Mouse (Mus musculus) central nervous system, embryonic 18 days (tissue): ENCODE measurements around the gene Med12l. TPM values are rescaled to one million over a fixed set of nuclear protein-coding genes. Genes with fewer than 3 reads are reported as not detected.

Source experiments
- polyA plus RNA-seq: library from polyadenylated mRNA; depleted of rRNA; stranded (reverse); fragments of >200 nt; gene quantifications from 2 replicates; pipeline ENCODE4 v1.2.3, GENCODE M21; 2012; rRNA removed

Med12l gene
- polyA plus RNA-seq: 10.4 and 10.5 TPM in 2 replicates

DNA sequence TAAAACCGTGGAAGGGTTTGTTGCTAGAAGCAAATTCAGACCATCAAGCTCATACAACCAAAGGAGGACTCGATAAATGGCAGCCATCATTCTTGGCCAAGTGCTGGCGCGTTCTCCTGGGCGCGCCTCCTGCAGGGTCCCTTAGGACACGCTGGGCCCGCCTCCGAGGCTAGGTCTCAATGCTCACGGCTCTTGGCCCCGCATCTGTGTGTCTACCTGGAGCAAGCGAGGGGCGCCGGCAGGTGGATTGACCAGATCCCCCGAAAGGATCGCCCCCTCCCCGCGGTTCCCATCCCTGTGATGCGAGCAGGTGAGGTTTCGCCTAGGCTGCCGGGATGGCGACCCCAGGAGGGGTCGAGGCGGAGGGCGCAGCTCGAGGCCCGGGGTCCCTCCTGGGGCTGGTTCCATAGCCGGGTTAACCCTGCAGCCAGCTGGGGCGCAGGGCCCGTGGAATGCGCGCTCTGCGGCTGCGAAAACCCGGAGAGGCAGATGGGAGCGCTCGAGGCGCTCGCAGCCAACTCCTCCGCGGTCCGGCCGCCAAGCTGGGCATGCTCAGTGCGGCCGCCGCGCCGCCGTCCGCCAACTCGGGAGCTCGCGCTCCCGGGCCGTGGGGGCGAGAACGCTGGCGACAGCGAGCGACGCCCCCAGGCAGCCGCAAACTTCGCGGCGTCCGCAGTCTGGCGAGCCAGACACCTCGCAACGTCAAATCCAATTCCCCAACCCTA lies at the start of gene Med12l:
Gene Med12l, plus strand, starts transcription at position 555 of the 725 bp plus-strand sequence.

DNA sequence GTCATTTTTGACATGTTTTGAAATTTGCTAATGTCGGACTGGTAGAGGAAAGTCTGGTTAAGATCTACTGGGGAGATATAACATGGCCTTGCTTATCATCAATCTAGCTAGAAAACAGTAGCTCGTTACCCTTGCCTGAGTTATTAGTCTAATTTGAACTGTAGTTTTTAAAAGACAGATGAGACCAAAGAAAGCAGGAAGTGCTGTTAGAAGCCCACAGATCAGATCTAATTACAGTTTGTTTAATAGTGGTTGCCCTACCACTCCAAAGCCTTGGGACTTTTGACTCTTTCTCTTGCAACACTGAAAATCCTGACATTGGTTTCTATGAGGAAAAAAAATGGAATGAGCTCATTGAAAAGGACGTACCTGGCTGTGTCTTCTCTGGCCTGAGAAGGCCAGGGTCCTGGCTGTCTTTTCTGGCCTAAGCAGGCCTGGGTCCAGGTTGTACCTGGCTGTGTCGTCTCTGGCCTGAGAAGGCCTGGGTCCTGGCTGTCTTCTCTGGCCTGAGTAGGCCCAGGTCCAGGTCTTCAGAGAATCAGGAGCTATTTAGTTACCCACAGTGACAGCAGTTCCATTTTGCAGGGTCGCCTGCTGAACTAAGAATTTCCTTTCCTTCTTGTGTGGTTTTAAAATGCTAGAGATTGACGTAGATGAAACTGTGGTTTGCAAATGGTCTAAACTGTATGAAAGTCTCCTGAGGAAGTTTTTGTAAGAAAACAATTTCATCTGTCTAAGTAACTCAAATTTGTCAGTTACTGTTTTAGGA lies 95.8 kb downstream of the Med12l start, which contains the start of gene Gpr171:
Gene Gpr171, minus strand, starts transcription at position 604 of the 769 bp plus-strand sequence.

GRCm38 (mm10) chr3:59153424-59153823 lies 147.8 kb downstream of the Med12l start, which contains the start of gene P2ry14:
P2ry14 (minus strand) TSS chr3:59153618.

DNA sequence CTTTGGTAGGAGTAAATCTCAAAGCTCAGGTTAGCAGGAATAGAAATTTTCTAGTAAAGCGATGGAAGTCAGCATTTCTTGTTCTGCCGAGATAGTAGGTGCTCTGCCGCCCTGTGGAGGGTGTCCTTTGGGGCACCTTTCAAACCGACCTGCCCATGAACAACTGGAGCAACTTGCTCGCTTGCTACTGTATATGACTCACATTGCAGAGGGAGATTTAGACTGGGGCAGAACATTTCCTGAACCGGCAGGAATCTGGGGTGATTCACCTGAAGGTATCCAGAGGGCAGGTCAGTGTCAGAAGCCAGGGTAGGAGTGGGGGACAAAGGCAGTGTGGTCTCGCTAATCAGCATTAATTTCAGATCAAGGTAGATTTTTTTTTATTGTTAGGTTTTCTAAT lies 189.3 kb downstream of the Med12l start, which contains the start of gene Gpr87:
Gene Gpr87, minus strand, starts transcription at position 167 of the 400 bp plus-strand sequence.

GRCm38 (mm10) chr3:59210727-59211126 lies 205.1 kb downstream of the Med12l start, which contains the start of gene P2ry13:
P2ry13 (minus strand) TSS chr3:59210882.

DNA sequence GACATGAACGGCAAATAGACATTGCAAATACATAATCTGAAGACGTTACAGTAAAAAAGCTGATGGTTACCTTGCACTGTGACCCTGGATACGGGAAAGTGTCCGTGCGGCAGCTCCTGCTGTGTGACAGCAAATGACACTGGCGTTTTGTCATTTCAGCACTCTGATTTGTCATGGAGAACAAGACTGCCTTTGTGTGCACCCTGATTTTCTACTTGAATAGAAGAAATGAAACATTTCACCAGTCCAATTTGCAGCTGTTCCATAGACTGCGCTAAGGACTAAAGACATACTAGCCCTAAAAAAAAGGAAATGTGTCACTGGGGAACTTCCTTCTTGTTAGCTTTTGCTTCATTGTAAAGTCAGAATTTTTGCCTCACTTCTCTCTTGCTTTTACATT lies 257.1 kb downstream of the Med12l start, which contains the start of gene P2ry12:
Gene P2ry12, minus strand, starts transcription at position 168 of the 400 bp plus-strand sequence.

DNA sequence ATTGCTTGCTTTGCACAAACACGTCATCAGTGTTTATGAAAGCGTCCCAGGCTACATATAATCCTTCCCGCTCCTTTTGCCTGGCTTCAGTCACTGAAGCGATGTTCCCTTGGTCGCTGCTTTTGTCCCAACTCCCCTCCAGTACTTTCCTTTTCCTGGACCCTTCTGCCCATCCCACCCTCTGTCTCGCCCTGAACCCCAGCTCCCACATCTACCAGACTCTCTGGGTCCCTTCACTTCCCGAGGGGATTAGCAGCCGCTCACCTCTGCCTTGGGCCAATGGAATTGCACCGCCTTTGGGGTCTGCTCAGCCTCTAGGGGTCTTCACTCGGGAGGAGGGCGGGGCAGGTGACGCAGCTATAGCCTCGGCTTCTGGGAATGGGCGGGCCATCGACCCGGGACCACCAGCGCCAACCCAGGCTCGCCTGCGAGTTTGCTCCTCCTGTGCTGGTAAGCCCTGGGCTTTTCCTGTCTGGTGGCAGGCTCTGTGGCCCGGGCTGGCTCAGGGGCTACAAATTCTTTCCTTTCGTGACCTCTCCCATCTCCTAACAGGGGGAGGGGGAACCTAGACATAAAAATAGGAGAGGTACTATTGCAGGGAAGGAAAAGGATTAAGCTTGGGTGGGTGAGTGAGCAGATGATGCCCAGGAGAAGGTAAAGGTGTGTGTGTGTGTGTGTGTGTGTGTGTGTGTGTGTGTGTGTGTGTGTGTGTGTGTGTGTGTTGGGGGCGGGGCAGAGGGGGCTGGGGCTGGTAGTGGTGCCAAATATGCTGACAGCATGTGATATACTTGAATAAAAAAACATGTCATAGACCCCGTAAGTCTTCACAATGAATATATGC lies 338.7 kb downstream of the Med12l start, which contains the start of gene Igsf10:
Gene Igsf10, minus strand, starts transcription at position 330 of the 841 bp plus-strand sequence.

Other genes starting within 250 kb of the Med12l start
- gene Mindy4b-ps, start 183.5 kb upstream of the Med12l start, polyA plus RNA-seq: 0.14 and 0.52 TPM in 2 replicates
- gene Clrn1, start 120.5 kb upstream of the Med12l start, polyA plus RNA-seq: 1.00 and 1.3 TPM in 2 replicates
- 0.03 TPM in 1 of 2 replicates, not detected in the other for gene Gpr171, start 96.0 kb downstream of the Med12l start, polyA plus RNA-seq
- gene P2ry14, start 147.8 kb downstream of the Med12l start, polyA plus RNA-seq: 1.9 TPM in 2 replicates
- not detected in 2 replicates for gene Gpr87, start 189.3 kb downstream of the Med12l start, polyA plus RNA-seq
- 1.4 and 1.9 TPM in 2 replicates for gene P2ry13, start 205.1 kb downstream of the Med12l start, polyA plus RNA-seq